Mouse (Mus musculus) intestine, embryonic 14.5 days (tissue): ENCODE measurements at regions not wholly inside any gene's neighbourhood (a gene's known extent, or its start where the extent isn't known, plus 50 kb on each side); places are given as distances from the start of the nearest gene placed in this dataset.
A peak's percentile ranks its signal among the peaks of the same experiment; 100 is the strongest.

Source experiments
- ATAC-seq: fragments of 200-750 bp; cut with Nextera tagmentation; replicated peaks from 2 replicates; pipeline ENCODE4 v1.8.0; 2017; ENCODE audit warnings: low read depth, moderate number of reproducible peaks, moderate TSS enrichment, moderate library complexity; ENCODE audit not compliant: low FRiP score, low TSS enrichment
- DNase-seq: peaks from one replicate; pipeline ENCODE4 v3.0.0-alpha.2; 2018; ENCODE audit warnings: low spot score
- H3K27ac ChIP-seq: fragments of 300-500 bp; sonication (generic); 2 replicates; pipeline ENCODE4 v1.5.1; 2014; ENCODE audit warnings: low read depth, mild to moderate bottlenecking, control low read depth
- H3K27me3 ChIP-seq: fragments of 300-500 bp; sonication (generic); replicated peaks from 2 replicates; pipeline ENCODE4 v1.6.1; 2014; ENCODE audit warnings: low read length, control low read depth; ENCODE audit not compliant: control insufficient read depth, insufficient read depth
- H3K36me3 ChIP-seq: fragments of 300-500 bp; sonication (generic); 2 replicates; pipeline ENCODE4 v1.6.1; 2014; ENCODE audit warnings: low read length, control low read depth; ENCODE audit not compliant: control insufficient read depth, insufficient read depth
- H3K4me1 ChIP-seq: fragments of 300-500 bp; sonication (generic); replicated peaks from 2 replicates; pipeline ENCODE4 v1.6.1; 2014; ENCODE audit warnings: low read length, control low read depth, mixed read lengths; ENCODE audit not compliant: control insufficient read depth, insufficient read depth
- H3K4me2 ChIP-seq: fragments of 300-500 bp; sonication (generic); 2 replicates; pipeline ENCODE4 v1.6.1; 2014; ENCODE audit warnings: low read length
- H3K4me3 ChIP-seq: fragments of 300-500 bp; sonication (generic); 2 replicates; pipeline ENCODE4 v1.5.1; 2014; ENCODE audit warnings: low read depth, low read length, control low read depth, mixed read lengths
- H3K9ac ChIP-seq: fragments of 300-500 bp; sonication (generic); 2 replicates; pipeline ENCODE4 v1.6.1; 2014; ENCODE audit warnings: mild to moderate bottlenecking, low read length
- H3K9me3 ChIP-seq: fragments of 300-500 bp; sonication (generic); 2 replicates; pipeline ENCODE4 v1.6.1; 2016; ENCODE audit warnings: low read length, control low read depth; ENCODE audit not compliant: control insufficient read depth
- WGBS: fragments of 180-500 bp; shearing (Covaris S2); extraction: QIAGEN DNeasy Blood & Tissue Kit; methylation state at CpG from one replicate; pipeline ENCODE4 v1.1.7; 2014; 5-methylcytosine and 5-hydroxymethylcytosine counted together

GRCm38 (mm10) chr2:147851186-147851802 lies 195.5 kb downstream of the Foxa2 start:
- Histone ChIP-seq H3K27ac (no peak overlapping the region), H3K4me2 (no peak overlapping the region), H3K27me3 (no peaks in the 10 kb centered on the region), H3K9ac (no peak overlapping the region), H3K4me3 (no peak overlapping the region), H3K4me1 (no peaks in the 10 kb centered on the region), H3K9me3 (no peaks in the 10 kb centered on the region), H3K36me3 (no peaks in the 10 kb centered on the region)
- no peak for ATAC-seq
- DNase-seq, result no peak
- 86% methylated on average over 6 of the region's 6 CpGs for WGBS

GRCm38 (mm10) chr2:147846968-147847749 lies 199.6 kb downstream of the Foxa2 start:
- Histone ChIP-seq H3K4me1 (no peaks in the 10 kb centered on the region), H3K9ac (no peak overlapping the region), H3K4me3 (no peak overlapping the region), H3K36me3 (no peaks in the 10 kb centered on the region), H3K27ac (no peak overlapping the region), H3K27me3 (no peaks in the 10 kb centered on the region), H3K9me3 (no peaks in the 10 kb centered on the region), H3K4me2 (no peak overlapping the region)
- ATAC-seq (peak; percentile 53; the same call in 1 of the 2 replicates), DNase-seq (peak; percentile 63)
- WGBS, result 27% methylated on average over 10 of the region's 10 CpGs

- H3K9me3 ChIP-seq, result no peaks in the 10 kb centered on the region
- ATAC-seq (no peak), DNase-seq (no peak)
- no peak overlapping the region for H3K27ac ChIP-seq
- H3K36me3 ChIP-seq, result no peaks in the 10 kb centered on the region
- no peak overlapping the region for H3K4me2 ChIP-seq
- H3K9ac ChIP-seq, result no peak overlapping the region
- 63% methylated on average over 1 of the region's 1 CpGs for WGBS
- H3K27me3 ChIP-seq, result no peaks in the 10 kb centered on the region
- H3K4me3 ChIP-seq, result no peak overlapping the region
- H3K4me1 ChIP-seq, result no peaks in the 10 kb centered on the region
Observed at GRCm38 (mm10) chr2:147845256-147845655, 201.5 kb downstream of the Foxa2 start.

GRCm38 (mm10) chr2:147840936-147841335 lies 205.8 kb downstream of the Foxa2 start:
- Histone ChIP-seq H3K9me3 (no peaks in the 10 kb centered on the region), H3K4me3 (no peak overlapping the region), H3K27me3 (no peaks in the 10 kb centered on the region), H3K9ac (no peak overlapping the region), H3K4me1 (no peaks in the 10 kb centered on the region), H3K36me3 (no peaks in the 10 kb centered on the region), H3K27ac (no peak overlapping the region), H3K4me2 (no peak overlapping the region)
- 72% methylated on average over 5 of the region's 5 CpGs for WGBS
- no peak for ATAC-seq
- DNase-seq, result no peak

GRCm38 (mm10) chr2:147838613-147839012 lies 208.2 kb downstream of the Foxa2 start:
- no peaks in the 10 kb centered on the region for H3K4me1 ChIP-seq
- DNase-seq (no peak), ATAC-seq (no peak)
- no peak overlapping the region for H3K9ac ChIP-seq
- no peaks in the 10 kb centered on the region for H3K9me3 ChIP-seq
- no peak overlapping the region for H3K27ac ChIP-seq
- H3K4me2 ChIP-seq, result no peak overlapping the region
- H3K36me3 ChIP-seq, result no peaks in the 10 kb centered on the region
- H3K27me3 ChIP-seq, result no peaks in the 10 kb centered on the region
- H3K4me3 ChIP-seq, result no peak overlapping the region
- WGBS, result 64% methylated on average over 4 of the region's 4 CpGs

- Histone ChIP-seq H3K9ac (no peak overlapping the region), H3K36me3 (no peaks in the 10 kb centered on the region), H3K4me1 (no peaks in the 10 kb centered on the region), H3K27ac (no peak overlapping the region), H3K4me3 (no peak overlapping the region), H3K4me2 (no peak overlapping the region), H3K9me3 (no peaks in the 10 kb centered on the region), H3K27me3 (no peaks in the 10 kb centered on the region)
- WGBS, result 18% methylated on average over 6 of the region's 6 CpGs
- DNase-seq, result no peak
- ATAC-seq, result no peak
Observed at GRCm38 (mm10) chr2:147830551-147830950, 216.2 kb downstream of the Foxa2 start.

GRCm38 (mm10) chr2:147816951-147817350 lies 229.8 kb downstream of the Foxa2 start:
- WGBS, result 71% methylated on average over 3 of the region's 3 CpGs
- H3K4me2 ChIP-seq, result no peak overlapping the region
- ATAC-seq, result no peak
- H3K4me3 ChIP-seq, result no peak overlapping the region
- no peaks in the 10 kb centered on the region for H3K27me3 ChIP-seq
- no peak for DNase-seq
- no peaks in the 10 kb centered on the region for H3K36me3 ChIP-seq
- H3K4me1 ChIP-seq, result no peaks in the 10 kb centered on the region
- no peaks in the 10 kb centered on the region for H3K9me3 ChIP-seq
- no peak overlapping the region for H3K27ac ChIP-seq
- no peak overlapping the region for H3K9ac ChIP-seq

GRCm38 (mm10) chr2:147814231-147814630 lies 232.5 kb downstream of the Foxa2 start:
- no peaks in the 10 kb centered on the region for H3K36me3 ChIP-seq
- DNase-seq (no peak), ATAC-seq (no peak)
- H3K4me3 ChIP-seq, result no peak overlapping the region
- no peaks in the 10 kb centered on the region for H3K27me3 ChIP-seq
- WGBS, result 80% methylated on average over 3 of the region's 3 CpGs
- no peak overlapping the region for H3K27ac ChIP-seq
- H3K9ac ChIP-seq, result no peak overlapping the region
- H3K9me3 ChIP-seq, result no peaks in the 10 kb centered on the region
- no peak overlapping the region for H3K4me2 ChIP-seq
- H3K4me1 ChIP-seq, result no peaks in the 10 kb centered on the region

- no peak overlapping the region for H3K27ac ChIP-seq
- no peaks in the 10 kb centered on the region for H3K36me3 ChIP-seq
- no peak for ATAC-seq
- H3K9ac ChIP-seq, result no peak overlapping the region
- 82% methylated on average over 2 of the region's 2 CpGs for WGBS
- no peak for DNase-seq
- H3K4me3 ChIP-seq, result no peak overlapping the region
- H3K4me1 ChIP-seq, result no peaks in the 10 kb centered on the region
- no peaks in the 10 kb centered on the region for H3K27me3 ChIP-seq
- no peaks in the 10 kb centered on the region for H3K9me3 ChIP-seq
- no peak overlapping the region for H3K4me2 ChIP-seq
Observed at GRCm38 (mm10) chr2:147813516-147813915, 233.3 kb downstream of the Foxa2 start.
